Mouse (Mus musculus) adrenal gland (tissue): ENCODE measurements at regions not wholly inside any gene's neighbourhood (a gene's known extent, or its start where the extent isn't known, plus 50 kb on each side); places are given as distances from the start of the nearest gene placed in this dataset.

Source experiments
- intact Hi-C: fragments of 180-260 bp; cut with DNase I; formaldehyde crosslinking; loops from one replicate; pipeline ENCODE4 v1.15.1; 2025

GRCm38 (mm10) chr8:12064664-12065063, 214.0 kb upstream of the A230072I06Rik start:
- intact Hi-C loops, result no loop called here

GRCm38 (mm10) chr8:12066454-12066853, 212.2 kb upstream of the A230072I06Rik start:
- intact Hi-C loops, result no loop called here

- intact Hi-C loops, result no loop called here
Observed at GRCm38 (mm10) chr8:12073311-12073999, 205.2 kb upstream of the A230072I06Rik start.

GRCm38 (mm10) chr8:12075943-12076342, 202.7 kb upstream of the A230072I06Rik start:
- intact Hi-C loops, result no loop called here

GRCm38 (mm10) chr8:12076811-12077375, 201.7 kb upstream of the A230072I06Rik start:
- intact Hi-C loops, result no loop called here

GRCm38 (mm10) chr8:12077896-12078295, 200.7 kb upstream of the A230072I06Rik start:
- intact Hi-C loops, result no loop called here

GRCm38 (mm10) chr8:12078679-12079566, 199.7 kb upstream of the A230072I06Rik start:
- intact Hi-C loops, result no loop called here

GRCm38 (mm10) chr8:12081536-12081935, 197.1 kb upstream of the A230072I06Rik start:
- intact Hi-C loops, result no loop called here

- intact Hi-C loops, result no loop called here
Observed at GRCm38 (mm10) chr8:12087192-12087800, 191.3 kb upstream of the A230072I06Rik start.

- intact Hi-C loops, result no loop called here
Observed at GRCm38 (mm10) chr8:12100145-12100544, 178.5 kb upstream of the A230072I06Rik start.

GRCm38 (mm10) chr8:12103296-12103695, 175.3 kb upstream of the A230072I06Rik start:
- intact Hi-C loops, result no loop called here

- intact Hi-C loops, result no loop called here
Observed at GRCm38 (mm10) chr8:12105106-12105901, 173.3 kb upstream of the A230072I06Rik start.

GRCm38 (mm10) chr8:12108578-12108977, 170.0 kb upstream of the A230072I06Rik start:
- intact Hi-C loops, result no loop called here

GRCm38 (mm10) chr8:12111626-12112025, 167.0 kb upstream of the A230072I06Rik start:
- intact Hi-C loops, result no loop called here

GRCm38 (mm10) chr8:12113023-12113422, 165.6 kb upstream of the A230072I06Rik start:
- intact Hi-C loops, result no loop called here

GRCm38 (mm10) chr8:12126374-12127001, 152.1 kb upstream of the A230072I06Rik start:
- intact Hi-C loops, result no loop called here

- intact Hi-C loops, result no loop called here
Observed at GRCm38 (mm10) chr8:12127106-12127800, 151.4 kb upstream of the A230072I06Rik start.

GRCm38 (mm10) chr8:12127801-12128490, 150.7 kb upstream of the A230072I06Rik start:
- intact Hi-C loops, result no loop called here

- intact Hi-C loops, result no loop called here
Observed at GRCm38 (mm10) chr8:12130591-12130990, 148.0 kb upstream of the A230072I06Rik start.
